Mouse (Mus musculus): ENCODE measurements at regions not wholly inside any gene's neighbourhood (a gene's known extent, or its start where the extent isn't known, plus 50 kb on each side); places are given as distances from the start of the nearest gene placed in this dataset.

DNA sequence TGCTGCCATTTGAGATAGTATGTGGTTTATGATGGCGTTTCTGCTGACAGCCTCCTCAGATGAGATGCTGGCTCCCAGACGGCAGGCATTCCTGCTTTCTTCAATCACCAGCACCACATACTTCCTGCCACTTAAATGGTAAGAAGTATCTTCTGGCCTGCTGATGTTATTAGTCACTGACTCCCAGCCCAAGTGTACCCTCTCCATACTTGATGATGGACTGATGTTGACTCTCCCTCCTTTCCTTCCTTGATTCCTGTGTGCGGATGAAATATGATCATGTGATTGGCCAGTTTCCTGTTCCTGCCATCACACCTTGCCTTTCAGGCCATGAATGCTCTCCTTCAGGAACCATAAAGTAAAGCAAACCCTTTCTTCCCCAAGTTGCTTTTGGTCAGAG is 50.8 kb upstream of the Rpl10-ps3 start:
- H3K9me3 ChIP-seq: no peaks in the 10 kb centered on the region
- 67% methylated on average over 3 of the region's 3 CpGs for WGBS
- no peak for ATAC-seq (ENCODE audit: insufficient number of reproducible peaks, low FRiP score, low TSS enrichment, low read depth)

DNA sequence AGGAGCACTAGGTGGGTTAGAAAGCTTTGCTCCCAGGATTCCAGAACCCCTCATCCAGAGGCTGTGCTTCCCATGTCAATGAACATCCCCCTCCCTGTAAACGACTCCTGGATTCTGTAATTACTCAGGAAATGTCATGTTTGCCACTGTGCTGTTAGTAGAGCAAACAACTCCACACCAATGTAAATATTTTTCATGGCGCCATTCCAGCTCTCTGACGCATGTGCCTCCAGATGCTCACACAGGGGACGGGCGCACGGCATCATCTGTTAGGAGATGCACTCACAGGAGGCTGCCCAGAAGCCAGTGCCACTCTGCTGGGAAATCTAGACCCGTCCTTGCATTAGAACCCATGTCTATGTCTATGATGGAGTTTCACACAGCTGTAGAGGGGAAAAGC is 51.3 kb upstream of the Rpl10-ps3 start:
- Histone ChIP-seq H3K9ac (no peak overlapping the region), H3K36me3 (no peaks in the 10 kb centered on the region), H3K27ac (no peak overlapping the region), H3K4me2 (no peak overlapping the region), H3K4me1 (no peaks in the 10 kb centered on the region), H3K27me3 (no peaks in the 10 kb centered on the region), H3K9me3 (no peaks in the 10 kb centered on the region), H3K4me3 (no peak overlapping the region)
- 73% methylated on average over 7 of the region's 7 CpGs for WGBS
- ATAC-seq (ENCODE audit: insufficient number of reproducible peaks, low FRiP score, low TSS enrichment, low read depth): no peak

More for the DNA sequence above, 50.8 kb upstream of the Rpl10-ps3 start:
- Histone ChIP-seq H3K27ac (no peak overlapping the region), H3K9ac (no peak overlapping the region), H3K4me2 (no peak overlapping the region), H3K27me3 (no peaks in the 10 kb centered on the region), H3K4me1 (no peaks in the 10 kb centered on the region), H3K4me3 (no peak overlapping the region), H3K36me3 (no peaks in the 10 kb centered on the region)

DNA sequence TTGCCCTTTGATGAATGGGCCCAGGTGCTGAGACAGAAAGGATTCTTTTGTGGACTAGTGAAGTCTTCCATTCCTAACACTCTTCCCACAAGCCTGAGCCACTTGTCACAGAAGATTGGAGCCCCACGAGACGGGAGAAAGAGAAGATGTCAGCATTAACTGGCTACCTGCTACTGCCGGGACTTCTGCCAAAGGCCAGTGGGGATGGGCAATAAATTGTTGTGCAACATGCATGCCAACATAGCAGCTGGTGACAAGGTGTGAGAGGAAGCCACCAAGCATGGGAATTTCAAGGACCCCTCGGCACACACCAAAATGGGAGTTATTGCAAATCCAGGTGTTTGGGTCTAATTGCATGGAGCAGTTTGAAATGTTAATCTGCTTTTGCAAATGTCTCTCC is 63.6 kb upstream of the Rpl10-ps3 start:
- no peaks in the 10 kb centered on the region for H3K36me3 ChIP-seq
- H3K9me3 ChIP-seq: no peaks in the 10 kb centered on the region
- H3K4me2 ChIP-seq: no peak overlapping the region
- H3K4me1 ChIP-seq: no peaks in the 10 kb centered on the region
- no peak for ATAC-seq (ENCODE audit: insufficient number of reproducible peaks, low FRiP score, low TSS enrichment, low read depth)
- H3K4me3 ChIP-seq: no peak overlapping the region
- 48% methylated on average over 4 of the region's 4 CpGs for WGBS
- no peaks in the 10 kb centered on the region for H3K27me3 ChIP-seq
- H3K27ac ChIP-seq: no peak overlapping the region
- no peak overlapping the region for H3K9ac ChIP-seq

DNA sequence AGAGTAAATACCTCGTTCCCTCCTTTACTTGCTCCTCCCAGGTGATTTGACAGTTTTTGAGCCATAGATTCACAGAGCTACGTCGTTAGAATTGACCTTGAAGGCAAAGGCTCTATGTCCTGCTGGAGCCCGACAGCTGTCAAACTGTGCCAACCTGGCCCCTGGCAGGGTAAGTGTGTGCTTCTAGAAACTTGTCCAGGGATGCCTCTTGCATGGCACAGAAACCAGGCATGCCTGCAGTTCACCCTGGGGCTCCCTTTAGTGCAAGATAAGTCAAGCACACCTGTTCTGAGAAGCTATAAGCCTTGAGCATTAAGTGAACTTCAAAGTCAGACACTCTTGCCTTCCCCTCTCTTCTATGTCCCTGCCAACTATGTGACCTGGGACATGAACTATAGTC is 64.1 kb upstream of the Rpl10-ps3 start:
- Histone ChIP-seq H3K27me3 (no peaks in the 10 kb centered on the region), H3K4me1 (no peaks in the 10 kb centered on the region), H3K4me2 (no peak overlapping the region), H3K4me3 (no peak overlapping the region), H3K9me3 (no peaks in the 10 kb centered on the region), H3K36me3 (no peaks in the 10 kb centered on the region), H3K27ac (no peak overlapping the region), H3K9ac (no peak overlapping the region)
- ATAC-seq (ENCODE audit: insufficient number of reproducible peaks, low FRiP score, low TSS enrichment, low read depth): no peak
- WGBS: 57% methylated on average over 4 of the region's 4 CpGs

DNA sequence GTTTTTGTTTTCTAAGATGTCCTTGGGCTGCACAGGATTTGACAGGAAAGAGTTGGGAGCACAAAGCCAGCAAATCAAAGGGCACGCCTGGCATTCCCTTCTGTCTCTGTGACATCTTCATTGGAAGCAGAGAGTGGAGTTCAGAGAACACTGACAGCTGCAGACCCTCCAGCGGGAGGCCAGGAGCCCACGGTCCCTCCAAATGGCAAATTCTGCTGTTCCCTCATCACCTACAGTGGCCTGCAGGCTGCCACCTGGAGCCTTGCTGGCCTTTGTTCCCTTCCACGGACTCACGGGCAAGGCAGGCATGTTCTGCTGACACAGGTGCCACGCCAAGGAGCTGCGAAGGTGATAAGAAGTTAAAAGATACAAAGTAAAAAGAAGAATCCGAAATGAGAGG is 68.2 kb upstream of the Rpl10-ps3 start:
- Histone ChIP-seq H3K36me3 (no peaks in the 10 kb centered on the region), H3K4me3 (no peak overlapping the region), H3K4me2 (no peak overlapping the region), H3K27ac (no peak overlapping the region), H3K27me3 (no peaks in the 10 kb centered on the region), H3K9me3 (no peaks in the 10 kb centered on the region), H3K9ac (no peak overlapping the region), H3K4me1 (no peaks in the 10 kb centered on the region)
- 78% methylated on average over 8 of the region's 8 CpGs for WGBS
- ATAC-seq (ENCODE audit: insufficient number of reproducible peaks, low FRiP score, low TSS enrichment, low read depth): no peak

DNA sequence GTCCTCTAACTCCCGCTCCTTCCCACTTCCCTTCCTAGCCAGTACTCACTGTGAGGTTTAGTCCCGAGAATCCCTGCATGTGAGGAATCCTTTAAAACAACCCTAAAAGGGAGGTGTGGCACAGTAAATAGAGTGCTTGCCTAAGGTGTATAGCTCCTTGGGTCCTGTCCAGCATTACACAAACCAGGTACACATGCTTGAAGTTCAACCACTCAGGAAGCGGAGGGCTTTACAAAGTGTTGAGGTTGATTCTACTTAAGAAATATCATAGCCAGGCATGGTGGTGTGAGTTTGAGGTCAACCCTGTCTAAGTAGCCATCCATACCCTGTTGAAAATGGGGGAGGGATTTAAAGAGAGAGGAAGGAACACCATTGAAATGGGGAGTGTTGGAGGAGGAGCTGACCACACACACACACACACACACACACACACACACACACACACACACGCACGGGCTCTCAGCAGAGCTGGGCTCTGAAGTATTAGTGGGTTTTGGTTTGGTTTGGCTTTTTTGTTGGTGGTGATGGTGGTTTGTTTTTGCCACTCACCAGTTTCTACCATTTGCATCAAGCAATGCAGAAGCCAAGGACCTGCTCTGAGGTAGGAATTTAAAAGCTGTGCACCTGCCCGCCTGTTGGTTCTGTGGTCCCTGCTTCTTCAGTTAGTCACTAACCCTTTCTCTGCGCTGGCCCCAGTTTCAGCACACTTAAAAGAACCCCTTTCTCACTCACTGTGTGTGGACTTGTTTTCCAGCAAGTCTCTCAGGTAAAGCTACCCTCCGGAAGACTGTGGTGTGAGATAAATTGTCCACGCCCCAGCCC is 69.0 kb upstream of the Rpl10-ps3 start:
- H3K27ac ChIP-seq: no peak overlapping the region
- no peaks in the 10 kb centered on the region for H3K9me3 ChIP-seq
- H3K4me3 ChIP-seq: no peak overlapping the region
- WGBS: 74% methylated on average over 9 of the region's 9 CpGs
- H3K4me1 ChIP-seq: no peaks in the 10 kb centered on the region
- no peaks in the 10 kb centered on the region for H3K27me3 ChIP-seq
- no peak for ATAC-seq (ENCODE audit: insufficient number of reproducible peaks, low FRiP score, low TSS enrichment, low read depth)
- H3K9ac ChIP-seq: no peak overlapping the region
- no peak overlapping the region for H3K4me2 ChIP-seq
- H3K36me3 ChIP-seq: no peaks in the 10 kb centered on the region

DNA sequence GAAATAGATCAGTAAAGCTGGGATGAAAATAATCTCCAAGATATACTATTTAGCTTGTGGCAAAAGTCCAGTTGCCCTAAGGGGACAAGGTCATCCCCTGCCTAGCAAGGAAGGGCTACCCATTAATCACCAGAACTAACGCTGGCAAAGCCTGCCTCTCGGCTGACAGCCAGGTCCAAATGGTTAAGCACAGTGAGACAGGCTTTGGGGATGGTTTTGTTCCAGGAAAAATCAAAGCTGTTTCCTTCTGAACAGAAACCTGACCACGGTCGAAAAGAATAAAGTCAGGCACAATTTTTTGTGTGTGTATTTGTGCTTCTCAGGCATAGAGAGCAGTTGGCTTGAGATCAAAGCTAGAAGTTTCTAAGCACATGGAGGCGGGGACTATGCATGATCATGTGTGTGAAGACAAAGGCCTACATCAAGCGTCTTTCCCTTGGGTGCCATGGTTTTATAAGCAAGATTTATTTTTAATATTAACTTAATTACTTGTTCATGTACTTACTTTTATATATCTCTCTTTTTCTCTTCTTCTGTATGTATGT is 70.1 kb upstream of the Rpl10-ps3 start:
- Histone ChIP-seq H3K4me2 (no peak overlapping the region), H3K27ac (no peak overlapping the region), H3K4me3 (no peak overlapping the region), H3K27me3 (no peaks in the 10 kb centered on the region), H3K9ac (no peak overlapping the region), H3K9me3 (no peaks in the 10 kb centered on the region), H3K4me1 (no peaks in the 10 kb centered on the region), H3K36me3 (no peaks in the 10 kb centered on the region)
- ATAC-seq (ENCODE audit: insufficient number of reproducible peaks, low FRiP score, low TSS enrichment, low read depth): no peak
- WGBS: 42% methylated on average over 6 of the region's 6 CpGs

DNA sequence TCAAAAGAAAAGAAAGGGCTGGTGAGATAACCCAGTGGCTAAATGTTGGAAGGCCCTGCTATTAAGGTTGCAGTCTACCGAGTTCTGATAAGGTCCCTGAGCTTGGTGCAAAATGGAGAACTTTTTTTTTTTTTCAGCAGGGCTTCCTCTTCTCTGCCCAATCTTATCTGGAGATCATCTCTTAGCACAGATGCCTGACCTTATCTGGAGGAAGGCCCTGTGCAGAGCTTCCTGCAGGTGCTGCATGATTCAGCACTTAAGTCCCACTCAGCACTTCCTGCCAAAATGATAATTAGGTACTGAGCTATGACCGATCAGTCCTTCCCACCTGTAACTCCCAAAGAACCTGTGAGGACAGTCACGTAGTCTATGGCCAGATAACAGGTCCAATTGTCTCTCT is 71.9 kb upstream of the Rpl10-ps3 start:
- 72% methylated on average over 3 of the region's 3 CpGs for WGBS
- no peak overlapping the region for H3K27ac ChIP-seq

DNA sequence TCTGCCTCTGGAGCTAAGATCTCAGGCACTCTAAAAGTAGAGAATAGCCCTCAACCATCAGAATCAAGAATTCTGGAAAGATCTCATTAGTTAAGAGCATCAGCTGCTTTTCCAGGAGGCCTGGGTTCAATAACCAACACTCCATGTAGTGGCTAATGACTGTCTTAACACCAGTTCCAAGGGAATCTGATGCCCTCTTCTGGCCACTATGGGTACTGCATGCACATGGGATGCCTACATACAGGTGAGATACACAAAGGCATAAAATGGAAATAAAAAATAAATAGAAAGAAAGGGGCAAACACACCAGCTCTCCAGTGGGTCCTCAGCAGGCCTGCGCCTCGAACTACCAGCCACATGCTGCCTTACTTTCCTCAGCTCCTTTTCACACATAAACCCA is 73.3 kb upstream of the Plet1 start:
- Histone ChIP-seq H3K27me3 (no peaks in the 10 kb centered on the region), H3K9me3 (no peaks in the 10 kb centered on the region), H3K27ac (no peak overlapping the region), H3K9ac (no peak overlapping the region), H3K4me2 (no peak overlapping the region), H3K4me1 (no peaks in the 10 kb centered on the region), H3K4me3 (no peak overlapping the region), H3K36me3 (no peaks in the 10 kb centered on the region)
- 80% methylated on average over 2 of the region's 2 CpGs for WGBS
- no peak for ATAC-seq (ENCODE audit: insufficient number of reproducible peaks, low FRiP score, low TSS enrichment, low read depth)

More for the DNA sequence above, 71.9 kb upstream of the Rpl10-ps3 start:
- H3K9ac ChIP-seq: no peak overlapping the region
- no peak for ATAC-seq (ENCODE audit: insufficient number of reproducible peaks, low FRiP score, low TSS enrichment, low read depth)
- no peaks in the 10 kb centered on the region for H3K36me3 ChIP-seq
- H3K4me2 ChIP-seq: no peak overlapping the region
- H3K9me3 ChIP-seq: no peaks in the 10 kb centered on the region
- H3K27me3 ChIP-seq: no peaks in the 10 kb centered on the region
- H3K4me1 ChIP-seq: no peaks in the 10 kb centered on the region
- H3K4me3 ChIP-seq: no peak overlapping the region

DNA sequence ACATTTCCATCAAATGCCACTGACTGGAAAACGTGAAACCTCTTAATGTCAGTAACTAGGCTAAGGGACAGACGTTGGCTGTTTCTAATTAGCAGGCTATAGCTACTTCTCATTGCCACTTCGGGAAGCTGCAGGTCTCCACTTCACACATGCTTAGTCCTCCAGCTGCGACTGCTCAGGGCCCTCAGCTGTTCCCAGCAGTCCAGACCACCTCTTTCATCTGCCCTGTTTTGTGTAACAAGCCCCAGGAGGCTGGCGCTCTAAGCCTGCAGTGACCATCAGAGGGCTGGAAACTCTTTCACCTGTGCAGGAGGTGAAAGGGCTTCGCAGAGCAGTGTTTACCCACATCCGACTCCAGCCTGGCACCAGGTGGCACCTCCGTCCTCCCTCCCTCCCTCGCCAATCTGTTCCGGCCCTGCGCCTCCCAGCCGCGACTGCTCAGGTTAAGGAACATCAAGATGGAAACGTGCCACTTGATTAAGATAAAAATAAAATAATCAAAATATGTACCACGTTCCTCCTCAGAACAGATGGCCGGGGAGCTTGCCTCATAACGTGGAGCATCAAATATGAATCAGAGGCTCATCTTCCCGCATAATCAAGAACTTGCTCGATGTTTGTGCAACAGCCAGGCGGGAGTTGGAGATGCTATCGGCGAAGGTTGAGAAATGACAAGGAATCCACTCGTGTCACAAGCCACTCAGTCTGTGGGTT is 72.6 kb upstream of the Plet1 start:
- 59% methylated on average over 23 of the region's 23 CpGs for WGBS
- H3K4me1 ChIP-seq: no peaks in the 10 kb centered on the region
- H3K27ac ChIP-seq: no peak overlapping the region
- ATAC-seq (ENCODE audit: insufficient number of reproducible peaks, low FRiP score, low TSS enrichment, low read depth): no peak
- H3K4me3 ChIP-seq: no peak overlapping the region
- no peaks in the 10 kb centered on the region for H3K9me3 ChIP-seq
- no peak overlapping the region for H3K4me2 ChIP-seq
- H3K9ac ChIP-seq: no peak overlapping the region
- H3K36me3 ChIP-seq: no peaks in the 10 kb centered on the region
- H3K27me3 ChIP-seq: no peaks in the 10 kb centered on the region

DNA sequence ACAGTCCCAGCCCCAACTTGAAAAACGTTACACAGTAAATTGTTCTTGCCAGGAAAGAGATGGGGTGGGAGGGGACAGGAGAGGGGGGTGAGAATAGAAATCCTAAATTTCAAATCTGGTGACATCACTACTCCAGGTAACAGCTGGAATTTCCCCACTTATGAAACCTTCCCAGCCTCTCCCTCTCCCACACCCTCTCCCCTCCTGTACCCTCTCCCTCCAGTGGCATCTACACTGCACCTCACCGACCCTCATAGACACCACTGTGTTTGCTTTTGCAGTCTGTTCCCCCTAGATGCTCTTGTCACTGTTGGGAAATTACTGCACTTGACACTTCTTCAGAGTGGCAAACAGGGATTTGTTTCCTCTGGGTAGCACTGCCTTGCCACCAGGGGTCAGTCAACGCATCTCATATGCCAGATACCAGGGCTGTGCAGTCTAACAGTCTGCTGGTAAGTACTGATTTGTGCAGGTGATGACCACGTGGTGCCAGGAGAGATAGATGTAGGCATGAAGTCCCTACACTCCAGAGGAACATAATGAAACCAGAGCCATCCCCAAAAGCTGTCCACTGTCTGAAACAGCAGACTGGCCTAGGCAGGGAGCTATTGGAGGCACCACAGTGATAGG is 68.3 kb upstream of the Plet1 start:
- no peaks in the 10 kb centered on the region for H3K9me3 ChIP-seq
- no peak overlapping the region for H3K27ac ChIP-seq
- no peak overlapping the region for H3K9ac ChIP-seq
- H3K4me1 ChIP-seq: no peaks in the 10 kb centered on the region
- no peak overlapping the region for H3K4me2 ChIP-seq
- no peak for ATAC-seq (ENCODE audit: insufficient number of reproducible peaks, low FRiP score, low TSS enrichment, low read depth)
- H3K36me3 ChIP-seq: no peaks in the 10 kb centered on the region
- 33% methylated on average over 4 of the region's 4 CpGs for WGBS
- peaks cover 6% of the 10 kb centered on the region; the same call in 1 of the 2 replicates for H3K27me3 ChIP-seq
- H3K4me3 ChIP-seq: no peak overlapping the region

DNA sequence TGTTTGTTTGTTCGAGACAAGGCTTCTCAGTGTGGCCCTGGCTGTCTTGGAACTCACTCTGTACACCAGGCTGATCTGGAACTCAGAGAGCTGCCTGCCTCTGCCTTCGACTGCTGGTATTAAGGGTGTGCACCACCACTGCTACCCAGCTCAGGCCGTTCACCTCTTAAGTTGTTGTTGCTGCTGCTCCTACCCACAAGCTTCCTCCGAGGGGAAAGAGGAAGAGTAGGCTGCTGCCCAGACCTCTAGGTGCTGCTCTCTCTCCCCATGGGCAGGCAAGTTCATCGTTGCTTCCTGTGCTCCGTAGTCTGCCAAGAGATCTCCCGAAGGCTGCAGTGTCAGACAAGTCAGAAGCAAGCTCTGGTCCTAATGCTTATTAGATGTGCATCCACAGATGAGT is 64.2 kb upstream of the Plet1 start:
- H3K27ac ChIP-seq: no peak overlapping the region
- no peaks in the 10 kb centered on the region for H3K36me3 ChIP-seq
- no peaks in the 10 kb centered on the region for H3K9me3 ChIP-seq
- H3K4me2 ChIP-seq: no peak overlapping the region
- H3K9ac ChIP-seq: no peak overlapping the region
- no peak for ATAC-seq (ENCODE audit: insufficient number of reproducible peaks, low FRiP score, low TSS enrichment, low read depth)
- H3K4me1 ChIP-seq: no peaks in the 10 kb centered on the region
- 78% methylated on average over 7 of the region's 7 CpGs for WGBS
- H3K4me3 ChIP-seq: no peak overlapping the region
- H3K27me3 ChIP-seq: peaks cover 6% of the 10 kb centered on the region; the same call in 1 of the 2 replicates

Data from limb, embryonic 15.5 days (tissue).